Mouse (Mus musculus): ENCODE results near the gene Mad2l1. TPM values are rescaled to one million over a fixed set of nuclear protein-coding genes. Genes with fewer than 3 reads are reported as not detected.

Gene Mad2l1
- polyA plus RNA-seq, 1 experiment from 2014 or later = 69.6 TPM

- H3K27ac ChIP-seq (replicated peaks; ENCODE audit: low read depth, low read length) = no peak overlapping the region
- no peak for ATAC-seq (ENCODE audit: low read depth)
- H3K4me3 ChIP-seq (ENCODE audit: low read depth, low read length) = no peak overlapping the region
- H3K27me3 ChIP-seq (replicated peaks; ENCODE audit: control insufficient read depth, insufficient read depth, low read length) = no peaks in the 10 kb centered on the region
- no peaks in the 10 kb centered on the region for H3K36me3 ChIP-seq (ENCODE audit: control insufficient read depth, insufficient read depth, low read length)
- H3K9ac ChIP-seq (ENCODE audit: low read depth, low read length) = no peak overlapping the region
- H3K4me2 ChIP-seq (ENCODE audit: low read depth, low read length) = no peak overlapping the region
- H3K4me1 ChIP-seq (ENCODE audit: control insufficient read depth, insufficient read depth, low read length) = no peaks in the 10 kb centered on the region
- no peak for DNase-seq (ENCODE audit: low spot score)
- H3K9me3 ChIP-seq (ENCODE audit: control insufficient read depth, low read length) = no peaks in the 10 kb centered on the region
These were observed 60.6 kb downstream of the Mad2l1 start for GRCm38 (mm10) chr6:66595804-66596203.

Other genes with a start within 250 kb of the Mad2l1 start
- 0.10 TPM in 1 of 2 replicates, not detected in the other for gene Vmn1r32, start 24.7 kb downstream of the Mad2l1 start, polyA plus RNA-seq (2014; fragmentation: Nextera tagmentation; extraction: Ambion mirVana)
- 0.17 TPM in 1 of 2 replicates, not detected in the other for gene Vmn1r33, start 82.9 kb downstream of the Mad2l1 start, polyA plus RNA-seq (2014; fragmentation: Nextera tagmentation; extraction: Ambion mirVana)
- gene Vmn1r34, start 108.5 kb downstream of the Mad2l1 start, polyA plus RNA-seq (2014; fragmentation: Nextera tagmentation; extraction: Ambion mirVana) = not detected in 2 replicates
- gene Vmn1r35, start 150.5 kb downstream of the Mad2l1 start, polyA plus RNA-seq (2014; fragmentation: Nextera tagmentation; extraction: Ambion mirVana) = not detected in 2 replicates
- gene Vmn1r36, start 183.8 kb downstream of the Mad2l1 start, polyA plus RNA-seq (2014; fragmentation: Nextera tagmentation; extraction: Ambion mirVana) = not detected in 2 replicates
- gene Vmn1r37, start 194.0 kb downstream of the Mad2l1 start, polyA plus RNA-seq (2014; fragmentation: Nextera tagmentation; extraction: Ambion mirVana) = not detected in 2 replicates
- not detected in 2 replicates for gene Vmn1r38, start 247.2 kb downstream of the Mad2l1 start, polyA plus RNA-seq (2014; fragmentation: Nextera tagmentation; extraction: Ambion mirVana)

Data from embryonic facial prominence, embryonic 14.5 days (tissue).